In the genomic region with DNA sequence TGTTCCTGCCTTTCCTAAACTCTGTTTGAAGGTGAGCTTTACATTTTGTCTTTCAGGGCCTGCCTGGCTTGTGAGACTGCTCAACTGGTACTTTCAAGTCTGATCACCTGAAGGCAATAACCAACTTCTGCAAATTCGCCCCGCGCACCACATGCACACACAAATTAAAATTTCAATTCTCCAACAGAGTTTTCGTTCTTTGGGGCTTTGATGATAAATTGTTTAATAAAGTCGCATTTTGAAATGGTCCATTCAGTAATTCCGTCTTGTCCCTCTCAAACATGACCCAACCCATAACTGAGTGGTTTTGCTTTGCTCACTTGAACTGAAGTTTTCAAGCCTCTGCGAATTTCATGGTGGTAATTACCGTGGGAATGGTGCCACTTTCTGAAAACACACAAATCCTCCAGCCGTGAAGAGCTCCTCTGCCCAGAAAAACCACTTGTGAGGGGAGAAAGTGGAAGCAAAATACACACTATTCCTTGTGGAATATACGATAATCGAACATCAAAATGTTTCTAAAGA, we compare ENCODE assay signal across 8 mouse cellular contexts. TPM values are rescaled to one million over a fixed set of nuclear protein-coding genes. Genes with fewer than 3 reads are reported as not detected.
DNase-seq lines count a peak whose midpoint lies in the region; ATAC-seq lines count a peak whose summit lies in the region.

No protein-coding gene starts in this region.

- no peaks in the 10 kb centered on the region for H3K9me3 ChIP-seq in kidney, embryonic 16.5 days (ENCODE audit: low read length)
- no peaks in the 10 kb centered on the region for H3K9me3 ChIP-seq in intestine, embryonic 15.5 days
- H3K9me3 ChIP-seq in midbrain, embryonic 16.5 days (replicated peaks; ENCODE audit: control insufficient read depth, low read length, poor library complexity, severe bottlenecking) = no peaks in the 10 kb centered on the region

- H3K4me2 ChIP-seq in kidney, embryonic 16.5 days (replicated peaks; ENCODE audit: low read depth, low read length) = peak overlapping the region; percentile 84
- peak overlapping the region; percentile 80 for H3K4me2 ChIP-seq in intestine, embryonic 15.5 days (replicated peaks)
- H3K4me2 ChIP-seq in midbrain, embryonic 16.5 days (ENCODE audit: low read length) = peak overlapping the region; percentile 89

- peak overlapping the region; percentile 95 for H3K4me3 ChIP-seq in kidney, embryonic 16.5 days (ENCODE audit: low read length)
- H3K4me3 ChIP-seq in intestine, embryonic 15.5 days (replicated peaks) = peak overlapping the region; percentile 86
- peak overlapping the region; percentile 83 for H3K4me3 ChIP-seq in midbrain, embryonic 16.5 days (ENCODE audit: low read depth, low read length)

- no peak for ATAC-seq in kidney, embryonic 16.5 days (ENCODE audit: low FRiP score, low TSS enrichment)
- ATAC-seq in intestine, embryonic 15.5 days = peak; percentile 10
- ATAC-seq in midbrain, embryonic 16.5 days = peak; percentile 12
- ATAC-seq in granulocyte monocyte progenitor cell, adult 5-6 weeks (replicated peaks; ENCODE audit: poor library complexity, severe bottlenecking) = no peak

- no peak for DNase-seq in kidney, postnatal 4 days
- DNase-seq in embryo, embryonic 10.5 days (ENCODE audit: low spot score) = peak; percentile 61
- no peak for DNase-seq in MN1 (ENCODE audit: low spot score)
- no peak for DNase-seq in natural killer cell, adult 2 months (ENCODE audit: low spot score in 2 of 2)

- H3K27ac ChIP-seq in kidney, embryonic 16.5 days (ENCODE audit: low read length) = peak overlapping the region; percentile 97
- H3K27ac ChIP-seq in intestine, embryonic 15.5 days = peak overlapping the region; percentile 78
- peak overlapping the region; percentile 77 for H3K27ac ChIP-seq in midbrain, embryonic 16.5 days (ENCODE audit: low read length)

- no peaks in the 10 kb centered on the region for H3K36me3 ChIP-seq in kidney, embryonic 16.5 days (ENCODE audit: insufficient read depth, low read length)
- H3K36me3 ChIP-seq in intestine, embryonic 15.5 days = no peaks in the 10 kb centered on the region
- H3K36me3 ChIP-seq in midbrain, embryonic 16.5 days (ENCODE audit: control insufficient read depth, insufficient read depth, low read length) = no peaks in the 10 kb centered on the region

- H3K4me1 ChIP-seq in kidney, embryonic 16.5 days (ENCODE audit: insufficient read depth, low read length) = peaks cover 19% of the 10 kb centered on the region
- 0 out of 2 replicates have a peak, but pooled peaks cover 9% of the 10 kb centered on the region for H3K4me1 ChIP-seq in intestine, embryonic 15.5 days (replicated peaks)
- H3K4me1 ChIP-seq in midbrain, embryonic 16.5 days (ENCODE audit: control insufficient read depth, insufficient read depth, low read length) = no peaks in the 10 kb centered on the region; the same call in 1 of the 2 replicates

- H3K27me3 ChIP-seq in kidney, embryonic 16.5 days (ENCODE audit: insufficient read depth, low read length) = no peaks in the 10 kb centered on the region
- no peaks in the 10 kb centered on the region for H3K27me3 ChIP-seq in intestine, embryonic 15.5 days (replicated peaks)
- H3K27me3 ChIP-seq in midbrain, embryonic 16.5 days (ENCODE audit: control insufficient read depth, insufficient read depth, low read depth, low read length) = no peaks in the 10 kb centered on the region

- H3K9ac ChIP-seq in kidney, embryonic 16.5 days (replicated peaks; ENCODE audit: low read length) = peak overlapping the region; percentile 58
- peak overlapping the region; percentile 42 for H3K9ac ChIP-seq in intestine, embryonic 15.5 days
- peak overlapping the region; percentile 47 for H3K9ac ChIP-seq in midbrain, embryonic 16.5 days (ENCODE audit: low read depth, low read length)

- 14% methylated on average over 11 of the region's 11 CpGs for WGBS in kidney, embryonic 16.5 days
- WGBS in intestine, embryonic 15.5 days = 34% methylated on average over 11 of the region's 11 CpGs
- 30% methylated on average over 11 of the region's 11 CpGs for WGBS in midbrain, embryonic 16.5 days

RNA-seq across cellular contexts. Expression of a gene that starts 0.7 kb away (rescaled TPM):
- polyA plus RNA-seq in kidney, embryonic 16.5 days (2015; fragmentation: Nextera tagmentation; extraction: Ambion mirVana) = 142 and 145 TPM in 2 replicates
- polyA plus RNA-seq in intestine, embryonic 15.5 days (2015; fragmentation: Nextera tagmentation; extraction: Ambion mirVana) = 96.9 and 106 TPM in 2 replicates
- 30.7 and 46.2 TPM in 2 replicates for polyA plus RNA-seq in midbrain, embryonic 16.5 days (2015; fragmentation: Nextera tagmentation; extraction: Ambion mirVana)
- total RNA-seq in granulocyte monocyte progenitor cell, adult 5-6 weeks (2014; fragmentation: Nextera tagmentation) = 45.4 and 55.1 TPM in 2 replicates
- 106 and 131 TPM in 2 replicates for total RNA-seq in granulocyte monocyte progenitor cell, adult 5-6 weeks (2017)

RNA-seq across cellular contexts. Expression of a gene that starts 50.9 kb away (rescaled TPM):
- polyA plus RNA-seq in kidney, embryonic 16.5 days (2015; fragmentation: Nextera tagmentation; extraction: Ambion mirVana) = 18.0 and 19.0 TPM in 2 replicates
- polyA plus RNA-seq in intestine, embryonic 15.5 days (2015; fragmentation: Nextera tagmentation; extraction: Ambion mirVana) = 13.9 and 14.4 TPM in 2 replicates
- 9.3 and 11.5 TPM in 2 replicates for polyA plus RNA-seq in midbrain, embryonic 16.5 days (2015; fragmentation: Nextera tagmentation; extraction: Ambion mirVana)
- 5.0 and 7.7 TPM in 2 replicates for total RNA-seq in granulocyte monocyte progenitor cell, adult 5-6 weeks (2014; fragmentation: Nextera tagmentation)
- total RNA-seq in granulocyte monocyte progenitor cell, adult 5-6 weeks (2017) = 6.3 and 8.8 TPM in 2 replicates

Comparison
In these comparisons a context has a peak if more than half of its experiments do, and no peak if none do; other contexts are left out.
1. ATAC-seq: peak in intestine, embryonic 15.5 days (single experiment) and midbrain, embryonic 16.5 days (single experiment); none in kidney, embryonic 16.5 days (single experiment) and granulocyte monocyte progenitor cell, adult 5-6 weeks (single experiment).
2. Peak in every context shown above with its lines, with median percentiles within 50 percentile points of each other: H3K27ac ChIP-seq, H3K4me2 ChIP-seq, H3K4me3 ChIP-seq and H3K9ac ChIP-seq.